Mouse (Mus musculus) brain, embryonic 14.5 days (tissue): ENCODE data around the gene Pisd.

Experiments used
- CTCF ChIP-seq: fragments of 200-500 bp; IDR thresholded peaks from 2 replicates; pipeline ENCODE4 v1.5.1; 2012; ENCODE audit warnings: inconsistent platforms, mild to moderate bottlenecking, moderate library complexity, borderline replicate concordance; ENCODE audit not compliant: insufficient read depth, insufficient read length; ENCODE audit errors: extremely low read depth
- POLR2A ChIP-seq: fragments of 200-500 bp; IDR thresholded peaks from 2 replicates; pipeline ENCODE4 v1.6.1; 2012; ENCODE audit warnings: mild to moderate bottlenecking, inconsistent platforms, borderline replicate concordance; ENCODE audit not compliant: poor library complexity, insufficient read depth, insufficient read length, severe bottlenecking; ENCODE audit errors: extremely low read depth

DNA sequence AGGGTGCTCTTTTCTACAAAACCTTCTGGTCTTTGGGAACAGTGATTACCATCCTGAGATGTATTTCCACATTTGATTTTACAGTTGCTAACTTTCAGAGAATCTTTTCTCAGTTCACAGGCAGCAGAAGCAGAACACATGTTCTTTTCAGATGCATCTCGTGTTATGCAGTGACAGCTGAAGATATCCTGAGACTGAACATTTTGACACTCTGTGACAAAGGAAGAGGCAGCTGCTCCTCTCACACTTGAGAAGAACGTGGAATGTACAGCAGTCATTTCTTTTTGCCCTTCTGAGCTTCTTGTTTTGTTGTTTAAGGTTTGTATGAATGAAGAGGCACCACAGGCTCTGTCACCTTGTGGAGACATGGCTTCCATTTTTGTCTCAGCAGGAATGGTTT, 44.6 kb upstream of the Pisd start:
- TF ChIP-seq CTCF (no peak), POLR2A (no peak)
